Mouse (Mus musculus): ENCODE data around the gene Pex13. TPM values are rescaled to one million over a fixed set of nuclear protein-coding genes. Genes with fewer than 3 reads are reported as not detected.

Gene Pex13
- polyA plus RNA-seq, 1 experiment from 2014 or later: 42.8 TPM

- DNase-seq (ENCODE audit: low spot score) (no peak), ATAC-seq (replicated peaks; ENCODE audit: low FRiP score) (peak; percentile 62)
- Histone ChIP-seq H3K4me2 (ENCODE audit: low read depth, low read length, severe bottlenecking) (peak within 1 kb of the TSS; percentile 64), H3K4me1 (replicated peaks; ENCODE audit: control insufficient read depth, insufficient read depth, low read length) (no peaks in the 10 kb centered on the region), H3K27ac (ENCODE audit: low read depth, low read length) (peak within 1 kb of the TSS; percentile 86), H3K4me3 (ENCODE audit: low read depth, low read length) (peak within 1 kb of the TSS; percentile 91), H3K9ac (ENCODE audit: low read length) (peak within 1 kb of the TSS; percentile 90), H3K27me3 (ENCODE audit: control insufficient read depth, insufficient read depth, low read length) (no peaks in the 10 kb centered on the region), H3K36me3 (ENCODE audit: control insufficient read depth, insufficient read depth, low read length) (no peaks in the 10 kb centered on the region), H3K9me3 (ENCODE audit: control insufficient read depth, low read length) (no peaks in the 10 kb centered on the region)
- under 1% methylated on average over 40 of the region's 40 CpGs for WGBS
Observed at GRCm38 (mm10) chr11:23665311-23665786, 410 bp downstream of the Pex13 start, which contains the start of gene Pus10. Pus10 (plus strand) TSS chr11:23665674.

DNA sequence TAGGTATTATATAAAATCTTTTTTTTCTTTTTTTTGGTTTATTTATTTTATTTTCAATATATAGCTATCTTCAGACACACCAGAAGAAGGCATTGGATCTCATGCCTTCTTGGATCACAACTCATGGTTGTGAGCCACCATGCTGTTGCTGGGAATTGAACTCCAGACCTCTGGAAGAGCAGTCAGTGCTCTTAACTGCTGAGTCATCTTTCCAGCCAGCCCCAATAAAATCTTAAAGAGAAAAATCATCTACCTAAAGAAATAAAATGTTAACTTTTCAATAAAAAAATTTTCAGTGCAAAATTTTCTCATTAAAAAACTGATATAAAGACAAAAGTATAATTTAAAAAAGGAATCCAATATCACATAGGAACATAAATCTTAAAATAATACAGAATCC, 1.5 kb downstream of the Pex13 start:
- no peak for DNase-seq (ENCODE audit: low spot score)
- no peak overlapping the region for H3K9ac ChIP-seq (ENCODE audit: low read length)
- H3K4me1 ChIP-seq (replicated peaks; ENCODE audit: control insufficient read depth, insufficient read depth, low read length): no peaks in the 10 kb centered on the region
- no peak overlapping the region for H3K4me3 ChIP-seq (ENCODE audit: low read depth, low read length)
- H3K27ac ChIP-seq (ENCODE audit: low read depth, low read length): no peak overlapping the region
- no peak for ATAC-seq (replicated peaks; ENCODE audit: low FRiP score)
- no peaks in the 10 kb centered on the region for H3K27me3 ChIP-seq (ENCODE audit: control insufficient read depth, insufficient read depth, low read length)
- H3K4me2 ChIP-seq (ENCODE audit: low read depth, low read length, severe bottlenecking): no peak overlapping the region
- H3K36me3 ChIP-seq (ENCODE audit: control insufficient read depth, insufficient read depth, low read length): no peaks in the 10 kb centered on the region
- H3K9me3 ChIP-seq (ENCODE audit: control insufficient read depth, low read length): no peaks in the 10 kb centered on the region

- H3K27ac ChIP-seq (ENCODE audit: low read depth, low read length): no peak overlapping the region
- ATAC-seq (replicated peaks; ENCODE audit: low FRiP score) (no peak), DNase-seq (ENCODE audit: low spot score) (no peak)
- H3K27me3 ChIP-seq (ENCODE audit: control insufficient read depth, insufficient read depth, low read length): no peaks in the 10 kb centered on the region
- WGBS: 92% methylated on average over 2 of the region's 2 CpGs
- no peaks in the 10 kb centered on the region for H3K4me1 ChIP-seq (replicated peaks; ENCODE audit: control insufficient read depth, insufficient read depth, low read length)
- H3K36me3 ChIP-seq (ENCODE audit: control insufficient read depth, insufficient read depth, low read length): no peaks in the 10 kb centered on the region
- no peaks in the 10 kb centered on the region for H3K9me3 ChIP-seq (ENCODE audit: control insufficient read depth, low read length)
- no peak overlapping the region for H3K9ac ChIP-seq (ENCODE audit: low read length)
- no peak overlapping the region for H3K4me2 ChIP-seq (ENCODE audit: low read depth, low read length, severe bottlenecking)
- H3K4me3 ChIP-seq (ENCODE audit: low read depth, low read length): no peak overlapping the region
Observed at GRCm38 (mm10) chr11:23657791-23658190, 8.0 kb downstream of the Pex13 start.

DNA sequence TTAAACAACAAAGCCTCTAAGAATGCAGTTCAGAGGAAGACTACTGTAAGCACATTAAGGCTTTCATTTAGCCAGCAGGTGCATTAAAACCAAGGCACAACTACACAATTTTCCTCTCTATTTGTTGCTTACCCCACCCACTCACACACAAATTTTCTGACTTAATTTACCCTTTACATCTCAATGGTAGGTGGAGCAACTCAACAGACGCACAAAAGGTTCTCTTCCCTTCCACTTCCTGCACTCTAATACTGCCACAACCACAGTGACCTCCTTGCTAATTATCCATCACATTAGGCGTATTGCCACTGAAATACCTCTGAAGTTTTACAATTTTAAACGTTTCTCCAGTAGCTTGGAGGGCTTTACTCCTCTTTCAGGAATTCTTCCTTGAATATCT, 12.1 kb downstream of the Pex13 start:
- 54% methylated on average over 3 of the region's 3 CpGs for WGBS
- ATAC-seq (replicated peaks; ENCODE audit: low FRiP score): no peak
- Histone ChIP-seq H3K9me3 (ENCODE audit: control insufficient read depth, low read length) (no peaks in the 10 kb centered on the region), H3K9ac (ENCODE audit: low read length) (no peak overlapping the region), H3K27ac (ENCODE audit: low read depth, low read length) (no peak overlapping the region), H3K4me2 (ENCODE audit: low read depth, low read length, severe bottlenecking) (no peak overlapping the region), H3K36me3 (ENCODE audit: control insufficient read depth, insufficient read depth, low read length) (no peaks in the 10 kb centered on the region; the same call in 1 of the 2 replicates), H3K4me3 (ENCODE audit: low read depth, low read length) (no peak overlapping the region), H3K4me1 (replicated peaks; ENCODE audit: control insufficient read depth, insufficient read depth, low read length) (no peaks in the 10 kb centered on the region), H3K27me3 (ENCODE audit: control insufficient read depth, insufficient read depth, low read length) (no peaks in the 10 kb centered on the region)
- no peak for DNase-seq (ENCODE audit: low spot score)

- DNase-seq (ENCODE audit: low spot score) (no peak), ATAC-seq (replicated peaks; ENCODE audit: low FRiP score) (no peak)
- H3K9me3 ChIP-seq (ENCODE audit: control insufficient read depth, low read length): no peaks in the 10 kb centered on the region
- H3K36me3 ChIP-seq (ENCODE audit: control insufficient read depth, insufficient read depth, low read length): no peaks in the 10 kb centered on the region; the same call in 1 of the 2 replicates
- H3K9ac ChIP-seq (ENCODE audit: low read length): no peak overlapping the region
- no peak overlapping the region for H3K4me2 ChIP-seq (ENCODE audit: low read depth, low read length, severe bottlenecking)
- WGBS: 95% methylated on average over 3 of the region's 3 CpGs
- no peak overlapping the region for H3K4me3 ChIP-seq (ENCODE audit: low read depth, low read length)
- H3K4me1 ChIP-seq (replicated peaks; ENCODE audit: control insufficient read depth, insufficient read depth, low read length): no peaks in the 10 kb centered on the region
- H3K27ac ChIP-seq (ENCODE audit: low read depth, low read length): no peak overlapping the region
- no peaks in the 10 kb centered on the region for H3K27me3 ChIP-seq (ENCODE audit: control insufficient read depth, insufficient read depth, low read length)
Observed at GRCm38 (mm10) chr11:23647835-23648234, 17.9 kb downstream of the Pex13 start.

DNA sequence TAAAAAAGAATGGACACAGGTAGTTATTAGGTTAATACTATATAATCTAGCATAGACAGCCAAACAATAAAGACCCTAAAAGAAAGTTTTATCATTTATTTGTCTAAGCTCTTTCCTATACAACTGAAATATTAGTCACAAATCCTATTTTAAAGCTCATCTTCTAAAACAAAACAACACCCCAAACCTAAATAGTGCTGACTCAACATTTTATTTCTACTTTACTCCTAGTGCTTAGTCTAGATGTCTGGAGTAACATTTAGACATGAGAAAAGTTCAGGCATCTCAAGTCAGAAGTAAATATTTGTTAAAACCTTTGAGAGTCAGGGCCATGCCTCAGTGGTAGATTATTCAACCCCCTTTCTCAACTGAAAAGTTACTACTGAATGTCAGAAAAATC, 18.3 kb downstream of the Pex13 start:
- Histone ChIP-seq H3K27ac (ENCODE audit: low read depth, low read length) (no peak overlapping the region), H3K4me2 (ENCODE audit: low read depth, low read length, severe bottlenecking) (no peak overlapping the region), H3K9ac (ENCODE audit: low read length) (no peak overlapping the region), H3K4me1 (replicated peaks; ENCODE audit: control insufficient read depth, insufficient read depth, low read length) (no peaks in the 10 kb centered on the region), H3K36me3 (ENCODE audit: control insufficient read depth, insufficient read depth, low read length) (no peaks in the 10 kb centered on the region; the same call in 1 of the 2 replicates), H3K9me3 (ENCODE audit: control insufficient read depth, low read length) (no peaks in the 10 kb centered on the region), H3K4me3 (ENCODE audit: low read depth, low read length) (no peak overlapping the region), H3K27me3 (ENCODE audit: control insufficient read depth, insufficient read depth, low read length) (no peaks in the 10 kb centered on the region)
- DNase-seq (ENCODE audit: low spot score) (no peak), ATAC-seq (replicated peaks; ENCODE audit: low FRiP score) (no peak)

- Histone ChIP-seq H3K27ac (ENCODE audit: low read depth, low read length) (no peak overlapping the region), H3K27me3 (ENCODE audit: control insufficient read depth, insufficient read depth, low read length) (no peaks in the 10 kb centered on the region), H3K4me2 (ENCODE audit: low read depth, low read length, severe bottlenecking) (no peak overlapping the region), H3K9ac (ENCODE audit: low read length) (no peak overlapping the region), H3K4me3 (ENCODE audit: low read depth, low read length) (no peak overlapping the region), H3K9me3 (ENCODE audit: control insufficient read depth, low read length) (no peaks in the 10 kb centered on the region), H3K36me3 (ENCODE audit: control insufficient read depth, insufficient read depth, low read length) (no peaks in the 10 kb centered on the region), H3K4me1 (replicated peaks; ENCODE audit: control insufficient read depth, insufficient read depth, low read length) (no peaks in the 10 kb centered on the region)
- ATAC-seq (replicated peaks; ENCODE audit: low FRiP score) (no peak), DNase-seq (ENCODE audit: low spot score) (no peak)
- 79% methylated on average over 8 of the region's 8 CpGs for WGBS
Observed at GRCm38 (mm10) chr11:23634573-23634972, 31.2 kb downstream of the Pex13 start.

DNA sequence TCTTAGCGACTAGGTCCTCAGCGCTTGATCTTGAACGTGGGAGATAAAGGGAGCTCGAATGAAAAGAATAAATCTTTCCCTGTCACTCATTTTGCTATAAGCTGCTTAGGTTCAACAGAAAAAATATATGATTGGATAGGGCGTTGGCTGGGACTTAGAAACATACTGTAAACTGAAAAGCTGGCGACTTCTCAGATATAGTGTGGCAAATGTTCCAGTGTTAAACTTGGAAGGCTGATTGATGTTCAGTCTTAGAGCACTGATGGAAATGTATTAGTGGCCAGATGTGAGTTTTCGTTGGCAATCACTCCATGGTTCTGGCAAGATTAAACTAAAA, 31.9 kb downstream of the Pex13 start:
- H3K4me2 ChIP-seq (ENCODE audit: low read depth, low read length, severe bottlenecking): peak overlapping the region; percentile 42; the same call in 1 of the 2 replicates
- ATAC-seq (replicated peaks; ENCODE audit: low FRiP score): no peak; the same call in 1 of the 2 replicates
- 14% methylated on average over 7 of the region's 7 CpGs for WGBS

More for the DNA sequence above, 31.9 kb downstream of the Pex13 start:
- Histone ChIP-seq H3K27me3 (ENCODE audit: control insufficient read depth, insufficient read depth, low read length) (no peaks in the 10 kb centered on the region), H3K36me3 (ENCODE audit: control insufficient read depth, insufficient read depth, low read length) (no peaks in the 10 kb centered on the region), H3K9ac (ENCODE audit: low read length) (no peak overlapping the region), H3K4me1 (replicated peaks; ENCODE audit: control insufficient read depth, insufficient read depth, low read length) (no peaks in the 10 kb centered on the region), H3K4me3 (ENCODE audit: low read depth, low read length) (peak overlapping the region; percentile 89; the same call in 1 of the 2 replicates), H3K27ac (ENCODE audit: low read depth, low read length) (no peak overlapping the region), H3K9me3 (ENCODE audit: control insufficient read depth, low read length) (no peaks in the 10 kb centered on the region)
- no peak for DNase-seq (ENCODE audit: low spot score)
